Mouse (Mus musculus) heart, adult 2 months (tissue): ENCODE results near the gene Zwilch. TPM values are rescaled to one million over a fixed set of nuclear protein-coding genes. Genes with fewer than 3 reads are reported as not detected.
A peak's percentile ranks its signal among the peaks of the same experiment; 100 is the strongest.

Experiments
- DNase-seq, 2 experiments: peaks; one replicate each; pipeline ENCODE4 v3.0.0; 2021
- H3K27ac ChIP-seq: fragments of 200-600 bp; 2 replicates; pipeline ENCODE4 v1.8.1; 2022
- H3K27me3 ChIP-seq: fragments of 200-500 bp; 2 replicates; pipeline ENCODE4 v1.6.1; 2012; ENCODE audit warnings: mild to moderate bottlenecking, low read length, inconsistent platforms, mixed read lengths; ENCODE audit not compliant: control insufficient read depth, insufficient read depth
- H3K36me3 ChIP-seq: fragments of 200-500 bp; 2 replicates; pipeline ENCODE4 v1.6.1; 2012; ENCODE audit warnings: low read length, inconsistent platforms; ENCODE audit not compliant: control insufficient read depth, insufficient read depth
- H3K4me1 ChIP-seq: fragments of 200-500 bp; 2 replicates; pipeline ENCODE4 v1.6.1; 2011; ENCODE audit warnings: low read length; ENCODE audit not compliant: control insufficient read depth, insufficient read depth
- H3K4me3 ChIP-seq: fragments of 200-600 bp; 2 replicates; pipeline ENCODE4 v1.8.1; 2022
- H3K79me2 ChIP-seq: fragments of 200-500 bp; replicated peaks from 2 replicates; pipeline ENCODE4 v1.6.1; 2012; ENCODE audit warnings: mild to moderate bottlenecking, inconsistent platforms, low read length, moderate library complexity, mixed read lengths; ENCODE audit not compliant: control insufficient read depth, insufficient read depth
- H3K9ac ChIP-seq: fragments of 200-500 bp; 2 replicates; pipeline ENCODE4 v1.6.1; 2012; ENCODE audit warnings: low read depth, mild to moderate bottlenecking, control low read depth, inconsistent platforms, low read length, mixed read lengths
- CTCF ChIP-seq: fragments of 200-600 bp; IDR thresholded peaks from 2 replicates; pipeline ENCODE4 v1.8.1; 2022; ENCODE audit warnings: antibody characterized with exemption, mild to moderate bottlenecking, moderate library complexity
- EP300 ChIP-seq: fragments of 200-500 bp; IDR thresholded peaks from 2 replicates; pipeline ENCODE4 v1.6.1; 2011; ENCODE audit warnings: low read depth, low read length, control low read depth; ENCODE audit not compliant: insufficient read depth
- POLR2A ChIP-seq: fragments of 200-500 bp; IDR thresholded peaks from 2 replicates; pipeline ENCODE4 v1.6.1; 2011; ENCODE audit warnings: mild to moderate bottlenecking, low read depth, low read length, control low read depth; ENCODE audit not compliant: insufficient read depth
- WGBS: fragments of 180-500 bp; shearing (Covaris S2); methylation state at CpG from one replicate; pipeline ENCODE4 v1.1.7; 2018; 5-methylcytosine and 5-hydroxymethylcytosine counted together
- intact Hi-C: fragments of 180-260 bp; cut with DNase I; formaldehyde crosslinking; loops from one replicate; pipeline ENCODE4 v1.15.1; 2025
- polyA plus RNA-seq: library from polyadenylated mRNA; depleted of rRNA; stranded (reverse); fragments of >200 nt; gene quantifications from 2 replicates; pipeline ENCODE4 v1.2.3, GENCODE M21; 2012
- total RNA-seq, 2 experiments: library from RNA; stranded (reverse); gene quantifications; 2 replicates each; pipeline ENCODE4 v1.2.3; 2021

The Zwilch gene
- total and polyA plus RNA-seq, 3 experiments: 0.18 to 0.96 (median 0.50) TPM

- DNase-seq: no peak
- Histone ChIP-seq H3K4me3 (no peak overlapping the region), H3K36me3 (no peaks in the 10 kb centered on the region), H3K9ac (no peak overlapping the region), H3K79me2 (no peaks in the 10 kb centered on the region), H3K27ac (no peak overlapping the region), H3K4me1 (no peaks in the 10 kb centered on the region), H3K27me3 (no peaks in the 10 kb centered on the region)
- no peak for TF ChIP-seq EP300
- 89% methylated on average over 16 of the region's 16 CpGs for WGBS
- intact Hi-C loops: no loop called here
Observed at GRCm38 (mm10) chr9:64110502-64110901, 62.4 kb downstream of the Zwilch start.

- peak; percentile 35 to 40 for DNase-seq
- no peak overlapping the region; the same call in 1 of the 2 replicates for H3K27ac ChIP-seq
Observed at GRCm38 (mm10) chr9:64105301-64105700, 67.6 kb downstream of the Zwilch start.

GRCm38 (mm10) chr9:64100442-64100841 lies 72.5 kb downstream of the Zwilch start:
- intact Hi-C loops: loop anchor here (1.0 kb wide), 1 partner anchor 184 kb away; no protein-coding TSS in a partner anchor
- Histone ChIP-seq H3K4me3 (no peak overlapping the region), H3K9ac (no peak overlapping the region), H3K36me3 (no peaks in the 10 kb centered on the region), H3K4me1 (peaks cover 1% of the 10 kb centered on the region), H3K27me3 (no peaks in the 10 kb centered on the region), H3K79me2 (no peaks in the 10 kb centered on the region), H3K27ac (no peak overlapping the region)
- 5% methylated on average over 4 of the region's 4 CpGs for WGBS
- peak; percentile 76; the same call in 1 of the 2 replicates for TF ChIP-seq EP300
- TF ChIP-seq CTCF: no peak; the same call in 1 of the 2 replicates
- DNase-seq: peak; percentile 76 to 83

More at GRCm38 (mm10) chr9:64105301-64105700, 67.6 kb downstream of the Zwilch start:
- Histone ChIP-seq H3K9ac (no peak overlapping the region), H3K36me3 (no peaks in the 10 kb centered on the region), H3K4me1 (peaks cover 1% of the 10 kb centered on the region), H3K4me3 (no peak overlapping the region), H3K27me3 (no peaks in the 10 kb centered on the region), H3K79me2 (no peaks in the 10 kb centered on the region)
- intact Hi-C loops: no loop called here
- TF ChIP-seq CTCF: no peak
- TF ChIP-seq EP300: no peak
- TF ChIP-seq POLR2A: no peak
- 44% methylated on average over 6 of the region's 6 CpGs for WGBS

GRCm38 (mm10) chr9:64098282-64098681 lies 74.6 kb downstream of the Zwilch start:
- intact Hi-C loops: no loop called here
- H3K27ac ChIP-seq: no peak overlapping the region
- H3K36me3 ChIP-seq: no peaks in the 10 kb centered on the region
- WGBS: 67% methylated on average over 4 of the region's 4 CpGs
- no peaks in the 10 kb centered on the region for H3K79me2 ChIP-seq
- H3K27me3 ChIP-seq: no peaks in the 10 kb centered on the region
- H3K4me1 ChIP-seq: no peaks in the 10 kb centered on the region
- H3K4me3 ChIP-seq: no peak overlapping the region
- no peak overlapping the region for H3K9ac ChIP-seq
- no peak for DNase-seq
- TF ChIP-seq POLR2A: no peak
- peak; percentile 64 for TF ChIP-seq CTCF
- no peak for TF ChIP-seq EP300

- Histone ChIP-seq H3K27ac (no peak overlapping the region), H3K27me3 (no peaks in the 10 kb centered on the region), H3K79me2 (no peaks in the 10 kb centered on the region), H3K9ac (no peak overlapping the region), H3K36me3 (no peaks in the 10 kb centered on the region), H3K4me1 (0 out of 2 replicates have a peak, but pooled peaks cover 1% of the 10 kb centered on the region), H3K4me3 (no peak overlapping the region)
- no peak for TF ChIP-seq EP300
- TF ChIP-seq POLR2A: no peak
- no peak for TF ChIP-seq CTCF
- intact Hi-C loops: no loop called here
- 27% methylated on average over 11 of the region's 11 CpGs for WGBS
- peak in 1 of 2 experiments; percentile 39 for DNase-seq
Observed at GRCm38 (mm10) chr9:64094083-64094482, 78.8 kb downstream of the Zwilch start.

GRCm38 (mm10) chr9:64089004-64089403 lies 83.9 kb downstream of the Zwilch start:
- H3K9ac ChIP-seq: no peak overlapping the region
- intact Hi-C loops: loop anchor here (5.0 kb wide), 1 partner anchor 37 kb away; no protein-coding TSS in a partner anchor
- TF ChIP-seq CTCF (no peak), POLR2A (no peak), EP300 (no peak)

More at GRCm38 (mm10) chr9:64089004-64089403, 83.9 kb downstream of the Zwilch start:
- Histone ChIP-seq H3K4me1 (peaks cover 7% of the 10 kb centered on the region), H3K27ac (peak overlapping the region; percentile 66), H3K36me3 (no peaks in the 10 kb centered on the region), H3K4me3 (no peak overlapping the region), H3K79me2 (no peaks in the 10 kb centered on the region), H3K27me3 (no peaks in the 10 kb centered on the region)
- peak; percentile 56 to 73 for DNase-seq
- WGBS: 43% methylated on average over 12 of the region's 12 CpGs
